Mouse (Mus musculus) brain, embryonic 18.5 days (tissue): ENCODE results near the gene Slu7.

Experiments used
- DNase-seq: peaks from one replicate; pipeline ENCODE4 v3.0.0-alpha.2; 2012; ENCODE audit warnings: low read depth, low spot score

Slu7 gene

DNA sequence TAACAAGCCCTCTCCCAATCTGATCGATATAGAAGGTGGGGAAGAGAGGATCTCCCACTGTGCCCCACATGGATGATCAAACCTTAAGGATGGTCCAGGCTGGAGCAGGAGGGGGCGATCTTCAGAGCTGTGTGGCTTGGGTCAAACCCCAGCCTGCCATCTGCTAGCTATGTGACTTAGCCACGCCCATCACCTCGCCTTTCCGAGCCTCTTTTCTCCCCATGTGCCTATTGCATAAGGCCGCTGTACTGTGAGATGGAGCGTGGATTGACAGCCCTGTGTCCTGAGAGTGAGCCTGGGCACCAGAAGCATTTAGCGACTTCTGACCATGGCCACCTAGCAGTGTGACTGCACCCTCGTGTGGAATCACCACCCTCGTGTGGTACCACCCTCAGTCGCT lies 51.1 kb downstream of the Slu7 start:
- no peak for DNase-seq

DNA sequence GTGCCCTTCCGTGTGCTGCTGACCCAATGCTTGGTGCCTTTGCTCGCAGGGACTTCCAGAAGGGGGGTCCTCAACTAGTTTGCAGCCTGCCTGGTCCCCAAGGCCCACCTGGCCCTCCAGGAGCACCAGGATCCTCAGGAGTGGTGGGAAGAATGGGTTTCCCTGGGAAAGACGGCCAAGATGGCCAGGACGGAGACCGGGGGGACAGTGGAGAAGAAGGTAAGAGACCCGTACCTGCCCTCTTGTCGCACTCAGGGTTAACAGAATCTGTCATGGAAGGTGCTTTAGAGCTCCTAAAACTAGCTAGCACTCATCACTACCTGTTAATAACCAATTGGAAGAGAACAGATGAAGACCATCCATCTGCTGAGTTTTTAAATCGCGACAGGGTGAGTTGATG lies 52.3 kb downstream of the Slu7 start:
- no peak for DNase-seq

DNA sequence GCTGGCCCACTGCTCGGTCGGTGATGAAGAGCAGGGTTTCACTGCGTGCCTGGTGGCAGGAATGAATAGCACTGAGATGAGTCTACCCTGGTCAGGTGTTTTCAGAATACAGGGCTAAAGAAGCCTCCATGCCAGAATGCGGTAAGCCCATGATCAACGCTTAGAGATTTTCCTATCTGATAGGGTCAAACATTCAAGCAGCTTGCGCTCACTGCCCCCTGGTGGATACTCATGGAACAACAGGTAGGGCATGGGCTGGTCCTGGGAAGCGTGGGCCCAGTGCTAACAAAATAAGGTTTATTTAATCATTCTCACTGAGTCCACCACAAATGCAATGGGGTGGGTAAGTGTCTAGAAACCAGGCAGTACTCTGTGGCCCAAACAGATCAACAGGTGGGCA lies 59.1 kb downstream of the Slu7 start:
- no peak for DNase-seq

GRCm38 (mm10) chr11:43493815-43494409 lies 60.4 kb downstream of the Slu7 start:
- DNase-seq, result peak; percentile 50

- no peak for DNase-seq
Observed at GRCm38 (mm10) chr11:43495037-43495436, 61.5 kb downstream of the Slu7 start.

DNA sequence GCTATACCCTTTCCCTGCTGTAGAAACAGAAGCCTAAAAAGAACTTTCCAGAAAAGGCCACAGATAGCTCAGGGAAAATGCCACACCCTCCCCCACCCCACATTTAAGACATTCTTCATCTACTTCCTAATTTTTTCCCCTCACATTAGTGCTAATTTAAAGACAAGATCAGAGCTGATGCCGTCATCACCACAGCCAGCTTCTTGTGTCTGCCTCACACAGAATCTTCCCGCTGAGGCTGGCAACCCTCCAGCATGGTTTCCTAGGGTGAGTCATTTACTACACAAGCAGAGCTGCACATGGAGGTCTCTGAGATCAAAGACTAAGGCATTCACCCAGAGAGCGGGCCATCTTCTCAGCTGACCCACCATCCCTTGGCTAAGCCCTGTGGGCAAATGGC lies 62.0 kb downstream of the Slu7 start:
- DNase-seq, result no peak
